Comparison of ENCODE assay signal across 10 mouse cellular contexts in the genomic region with DNA sequence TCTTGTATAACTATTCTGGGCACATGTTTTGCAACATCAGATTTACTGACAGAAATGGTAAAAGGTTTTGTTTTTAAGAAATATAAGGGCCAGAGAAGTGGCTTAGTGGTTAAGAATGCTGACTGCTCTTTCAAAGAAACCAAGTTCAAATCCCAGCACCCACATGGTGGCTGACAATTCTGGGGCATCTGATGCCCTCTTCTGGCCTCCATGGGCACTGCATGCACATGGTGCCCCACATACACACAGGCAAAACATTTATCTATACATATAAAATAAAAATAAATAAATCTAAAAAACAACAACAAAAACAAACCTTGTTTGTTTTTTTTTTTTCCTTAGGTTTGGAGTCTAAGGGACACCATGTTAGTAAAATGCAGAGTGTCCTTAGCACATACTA. TPM values are rescaled to one million over a fixed set of nuclear protein-coding genes. Genes with fewer than 3 reads are reported as not detected.
DNase-seq lines count a peak whose midpoint lies in the region; ATAC-seq and TF ChIP-seq lines count a peak whose summit lies in the region.
"Had no signal": no experiment of that assay in that cellular context is flagged by ENCODE, and none has a peak within 500 bp of the region (broad histone marks: within the 10 kb centered on the region; RNA-seq: fewer than 3 reads in every experiment).

No protein-coding gene starts in this region.

- no peak overlapping the region for H3K27ac ChIP-seq in layer of hippocampus, adult 2 months

- H3K27me3 ChIP-seq in Patski = no peaks in the 10 kb centered on the region

- CTCF ChIA-PET in Patski (lab: Charles Lee) = interaction anchor here (1.0 to 2.2 kb wide), 3 partner anchors 16 to 200 kb away, joined by 3 to 7 read pairs (median 3); partner anchors contain the start of gene Myh10

- peak; percentile 81 for TF ChIP-seq CTCF in layer of hippocampus, adult 2 months (conservative IDR thresholded peaks at IDR 0.05)
- TF ChIP-seq CTCF in Patski (IDR thresholded peaks at IDR 0.05) = peak; percentile 90

- POLR2A ChIA-PET in Patski (lab: Charles Lee) = no interaction called here

- no peak for ATAC-seq in CD4-positive, CD25-positive, alpha-beta regulatory T cell, adult 4 months
- no peak for ATAC-seq in Patski
- no peak for ATAC-seq in monocyte, adult 5-6 weeks (replicated peaks; ENCODE audit: insufficient number of reproducible peaks, low FRiP score, low TSS enrichment, poor library complexity, severe bottlenecking)

- peak; percentile 24 for DNase-seq in CD4-positive, CD25-positive, alpha-beta regulatory T cell, adult 2 months (ENCODE audit: low read depth, low spot score)
- no peak for DNase-seq in layer of hippocampus, adult 2 months (ENCODE audit: low spot score in 2 of 2)
- DNase-seq in layer of hippocampus, adult 9-11 months = no peak
- DNase-seq in Patski (ENCODE audit: low read depth, low spot score) = no peak
- peak; percentile 22 for DNase-seq in lung, postnatal 36 days
- no peak for DNase-seq in left cerebral cortex, postnatal 25 days (ENCODE audit: low spot score in 2 of 2)
- DNase-seq: right cerebral cortex, postnatal 25 days had no signal

- no peak overlapping the region for H3K4me3 ChIP-seq in layer of hippocampus, adult 2 months
- H3K4me3 ChIP-seq: megakaryocyte, embryonic 14.5 days had no signal

- in situ Hi-C loops in Patski (cut with MboI; ENCODE audit: low pct_unique_long_range_greater_than_20kb) = no loop called here

- intact Hi-C loops in left cerebral cortex, postnatal 25 days (cut with DNase I) = no loop called here

RNA-seq across cellular contexts. Expression of gene Myh10, which starts 32.8 kb away (rescaled TPM):
- polyA plus RNA-seq in CD4-positive, CD25-positive, alpha-beta regulatory T cell, adult 4 months (2017; shearing (Covaris generic)) = 1 to 10 TPM; 1.5 to 5.2 TPM
- total RNA-seq in layer of hippocampus, adult 2 months (2021) = 100 to 1,000 TPM; 139 to 147 TPM
- 113 TPM for polyA plus RNA-seq in Patski (2021)
- total RNA-seq in monocyte, adult 5-6 weeks (2017) = 0.11 to 1.4 TPM (median 0.76 TPM) in 3 replicates
- 100 to 1,000 TPM; 197 to 215 TPM for total RNA-seq in left cerebral cortex, postnatal 25 days (2021)

Comparison
In these comparisons a context has a peak if more than half of its experiments do, and no peak if none do; other contexts are left out.
1. DNase-seq: peak in CD4-positive, CD25-positive, alpha-beta regulatory T cell, adult 2 months (single experiment) and lung, postnatal 36 days (single experiment); none in layer of hippocampus, adult 2 months (0 of 2), layer of hippocampus, adult 9-11 months (single experiment), Patski (single experiment) and left cerebral cortex, postnatal 25 days (0 of 2).
2. RNA of gene Myh10, which starts 32.8 kb away (total RNA-seq): 197 to 215 TPM in left cerebral cortex, postnatal 25 days and 139 to 147 TPM in layer of hippocampus, adult 2 months; 0.11 to 1.4 TPM in monocyte, adult 5-6 weeks; every median in the first group is over 10 times any median in the second.